Mouse (Mus musculus) limb, embryonic 10.5 days (tissue): ENCODE results near the gene Akap12. TPM values are rescaled to one million over a fixed set of nuclear protein-coding genes. Genes with fewer than 3 reads are reported as not detected.
A peak's percentile ranks its signal among the peaks of the same experiment; 100 is the strongest.

ENCODE experiments used
- DNase-seq: peaks from one replicate; pipeline ENCODE4 v3.0.0-alpha.2; 2017; ENCODE audit warnings: low spot score
- H3K27ac ChIP-seq: fragments of 300-500 bp; sonication (generic); 2 replicates; pipeline ENCODE4 v1.5.1; 2016; ENCODE audit warnings: mild to moderate bottlenecking
- H3K27me3 ChIP-seq: fragments of 300-500 bp; sonication (generic); 2 replicates; pipeline ENCODE4 v1.6.1; 2016; ENCODE audit warnings: low read depth, mild to moderate bottlenecking; ENCODE audit not compliant: poor library complexity, severe bottlenecking
- H3K36me3 ChIP-seq: fragments of 300-500 bp; sonication (generic); 2 replicates; pipeline ENCODE4 v1.6.1; 2016; ENCODE audit warnings: mild to moderate bottlenecking, moderate library complexity
- H3K4me1 ChIP-seq: fragments of 300-500 bp; sonication (generic); 2 replicates; pipeline ENCODE4 v1.6.1; 2016
- H3K4me3 ChIP-seq: fragments of 300-500 bp; sonication (generic); 2 replicates; pipeline ENCODE4 v1.5.1; 2016; ENCODE audit warnings: mild to moderate bottlenecking, moderate library complexity
- H3K9me3 ChIP-seq: fragments of 300-500 bp; sonication (generic); replicated peaks from 2 replicates; pipeline ENCODE4 v1.6.1; 2016; ENCODE audit warnings: mild to moderate bottlenecking
- WGBS: fragments of 180-500 bp; shearing (Covaris S2); methylation state at CpG from one replicate; pipeline ENCODE4 v1.1.7; 2016; 5-methylcytosine and 5-hydroxymethylcytosine counted together
- polyA plus RNA-seq: library from polyadenylated mRNA; unstranded; fragments of >200 nt; fragmentation: Nextera tagmentation; extraction: Ambion mirVana; gene quantifications from 2 replicates; pipeline ENCODE4 v1.2.1, GENCODE M21; 2016

Gene Akap12
- polyA plus RNA-seq, 1 experiment from 2014 or later, result 9.0 TPM

- no peak for DNase-seq
- no peaks in the 10 kb centered on the region for H3K9me3 ChIP-seq
- H3K4me3 ChIP-seq, result no peak overlapping the region
- H3K4me1 ChIP-seq, result peaks cover 10% of the 10 kb centered on the region
- WGBS, result 80% methylated on average over 9 of the region's 9 CpGs
- no peaks in the 10 kb centered on the region for H3K36me3 ChIP-seq
- H3K27me3 ChIP-seq, result peaks cover 6% of the 10 kb centered on the region
- H3K27ac ChIP-seq, result no peak overlapping the region
These were observed 4.7 kb upstream of the Akap12 start for GRCm38 (mm10) chr10:4261359-4261952.

- peaks cover 23% of the 10 kb centered on the region for H3K27me3 ChIP-seq
- H3K4me1 ChIP-seq, result peaks cover 17% of the 10 kb centered on the region
- peak; percentile 66 for DNase-seq
- H3K4me3 ChIP-seq, result peak overlapping the region; percentile 81
- H3K27ac ChIP-seq, result peak overlapping the region; percentile 87
- no peaks in the 10 kb centered on the region for H3K9me3 ChIP-seq
- H3K36me3 ChIP-seq, result no peaks in the 10 kb centered on the region
- under 1% methylated on average over 13 of the region's 13 CpGs for WGBS
These were observed 539 bp upstream of the Akap12 start for GRCm38 (mm10) chr10:4265641-4266040.

DNA sequence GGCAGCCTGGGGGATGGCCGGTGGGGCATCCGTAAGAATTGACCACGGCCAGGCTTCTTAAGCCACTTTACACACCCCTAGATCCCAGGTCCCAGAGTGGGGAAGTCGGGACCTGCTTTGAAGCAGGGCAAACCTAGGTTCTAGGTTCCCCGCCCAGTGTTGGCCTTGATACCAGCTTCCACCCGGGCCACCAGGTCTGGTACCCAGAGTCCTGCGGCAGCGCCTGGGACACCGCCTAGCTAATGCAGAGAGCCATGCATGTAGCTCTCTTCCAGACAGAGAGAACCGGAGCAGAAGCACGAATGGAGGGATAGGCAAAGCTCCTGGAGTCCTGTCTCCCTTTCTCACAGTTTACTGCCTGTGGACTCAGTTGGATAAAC, 741 bp downstream of the Akap12 start:
- WGBS, result under 1% methylated on average over 11 of the region's 11 CpGs
- Histone ChIP-seq H3K27me3 (peaks cover 23% of the 10 kb centered on the region), H3K9me3 (no peaks in the 10 kb centered on the region), H3K4me3 (peak overlapping the region; percentile 81), H3K36me3 (no peaks in the 10 kb centered on the region), H3K4me1 (peaks cover 17% of the 10 kb centered on the region), H3K27ac (peak overlapping the region; percentile 87)
- DNase-seq, result peak; percentile 49

GRCm38 (mm10) chr10:4267481-4267880, 1.3 kb downstream of the Akap12 start:
- H3K27me3 ChIP-seq, result peaks cover 23% of the 10 kb centered on the region
- 83% methylated on average over 7 of the region's 7 CpGs for WGBS

DNA sequence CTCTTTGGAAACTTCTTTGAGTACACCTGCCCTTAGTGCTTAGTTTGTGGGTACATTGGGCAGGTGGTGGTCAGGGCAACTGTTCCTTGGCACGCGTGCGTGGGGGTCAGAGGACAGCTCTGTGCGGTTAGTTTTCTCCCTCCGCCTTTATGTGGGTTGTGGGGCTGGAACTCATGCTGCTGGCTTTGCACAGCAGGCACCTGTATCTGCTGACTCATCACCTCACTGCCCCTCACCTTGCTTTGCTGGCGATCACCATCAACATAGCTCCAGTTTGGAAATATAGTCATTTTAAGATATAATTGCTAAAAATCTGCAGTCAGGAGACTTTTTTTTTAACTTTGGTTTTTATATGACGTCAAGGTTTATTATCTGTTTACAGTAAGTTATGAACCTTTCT, 2.0 kb downstream of the Akap12 start:
- Histone ChIP-seq H3K4me3 (no peak overlapping the region), H3K4me1 (peaks cover 17% of the 10 kb centered on the region), H3K27me3 (peaks cover 23% of the 10 kb centered on the region), H3K36me3 (no peaks in the 10 kb centered on the region), H3K9me3 (no peaks in the 10 kb centered on the region), H3K27ac (no peak overlapping the region)
- WGBS, result 96% methylated on average over 7 of the region's 7 CpGs
- no peak for DNase-seq

More at GRCm38 (mm10) chr10:4267481-4267880, 1.3 kb downstream of the Akap12 start:
- no peaks in the 10 kb centered on the region for H3K9me3 ChIP-seq
- H3K27ac ChIP-seq, result no peak overlapping the region
- DNase-seq, result no peak
- H3K36me3 ChIP-seq, result no peaks in the 10 kb centered on the region
- H3K4me3 ChIP-seq, result no peak overlapping the region
- peaks cover 17% of the 10 kb centered on the region for H3K4me1 ChIP-seq

DNA sequence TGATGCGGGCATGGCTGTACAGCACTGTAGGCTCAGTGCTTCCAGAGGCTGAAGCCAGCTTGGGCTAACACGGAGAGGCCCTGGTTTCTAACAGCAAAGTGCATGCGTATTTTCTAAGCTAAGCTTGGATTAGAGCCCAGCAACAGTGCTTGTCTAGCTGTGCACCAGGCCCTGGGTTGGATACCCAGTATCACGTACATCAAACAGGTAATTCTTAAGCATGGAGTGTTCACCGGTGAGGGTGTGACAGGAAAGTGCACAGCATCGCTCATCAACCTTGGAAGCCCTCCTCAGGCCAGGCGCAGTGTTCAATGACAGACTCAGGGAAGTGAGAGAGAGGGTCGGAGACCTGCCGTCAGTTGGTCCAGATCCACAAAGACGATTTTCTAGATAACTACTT, 9.4 kb downstream of the Akap12 start:
- Histone ChIP-seq H3K36me3 (no peaks in the 10 kb centered on the region), H3K9me3 (no peaks in the 10 kb centered on the region), H3K27me3 (no peaks in the 10 kb centered on the region), H3K4me3 (no peak overlapping the region), H3K27ac (no peak overlapping the region), H3K4me1 (no peaks in the 10 kb centered on the region)
- no peak for DNase-seq
- 95% methylated on average over 10 of the region's 10 CpGs for WGBS

- H3K4me3 ChIP-seq, result no peak overlapping the region
- no peaks in the 10 kb centered on the region for H3K36me3 ChIP-seq
- 89% methylated on average over 13 of the region's 13 CpGs for WGBS
- DNase-seq, result no peak
- H3K27ac ChIP-seq, result no peak overlapping the region
- no peaks in the 10 kb centered on the region for H3K27me3 ChIP-seq
- H3K9me3 ChIP-seq, result no peaks in the 10 kb centered on the region
- H3K4me1 ChIP-seq, result no peaks in the 10 kb centered on the region
These were observed 9.9 kb downstream of the Akap12 start for GRCm38 (mm10) chr10:4276081-4276480.

- WGBS, result 69% methylated on average over 6 of the region's 6 CpGs
- Histone ChIP-seq H3K27ac (no peak overlapping the region), H3K4me3 (no peak overlapping the region), H3K36me3 (no peaks in the 10 kb centered on the region), H3K9me3 (no peaks in the 10 kb centered on the region), H3K4me1 (no peaks in the 10 kb centered on the region), H3K27me3 (no peaks in the 10 kb centered on the region)
- DNase-seq, result no peak
These were observed 11.9 kb downstream of the Akap12 start for GRCm38 (mm10) chr10:4278041-4278440.

GRCm38 (mm10) chr10:4282395-4282794, 16.2 kb downstream of the Akap12 start:
- H3K4me1 ChIP-seq, result 0 out of 2 replicates have a peak, but pooled peaks cover 3% of the 10 kb centered on the region
- H3K36me3 ChIP-seq, result no peaks in the 10 kb centered on the region
- 54% methylated on average over 4 of the region's 4 CpGs for WGBS
- no peaks in the 10 kb centered on the region for H3K27me3 ChIP-seq
- no peak overlapping the region for H3K27ac ChIP-seq
- no peak for DNase-seq
- no peaks in the 10 kb centered on the region for H3K9me3 ChIP-seq
- no peak overlapping the region for H3K4me3 ChIP-seq

DNA sequence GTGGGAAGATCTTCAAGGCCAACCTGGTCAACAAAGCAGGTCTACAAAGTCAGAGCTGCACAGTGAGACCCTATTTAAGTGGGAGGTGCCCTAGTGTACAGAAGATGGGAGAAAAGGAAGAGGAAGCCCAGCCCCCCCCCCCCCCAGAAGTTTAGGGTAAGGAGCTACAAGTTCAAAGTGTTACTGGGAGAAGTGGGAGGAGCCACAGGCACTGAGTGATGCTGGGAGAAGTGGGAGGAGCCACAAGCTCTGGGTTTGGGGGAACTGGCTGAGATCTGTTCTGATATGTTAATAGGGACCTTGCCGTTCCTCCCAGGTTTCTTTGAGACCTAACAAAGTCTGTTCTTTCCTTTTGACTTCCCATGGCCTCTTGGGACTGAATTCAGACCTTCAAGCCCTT, 18.6 kb downstream of the Akap12 start:
- H3K27ac ChIP-seq, result no peak overlapping the region
- no peaks in the 10 kb centered on the region for H3K27me3 ChIP-seq
- no peaks in the 10 kb centered on the region for H3K36me3 ChIP-seq
- 87% methylated on average over 1 of the region's 1 CpGs for WGBS
- DNase-seq, result no peak
- 0 out of 2 replicates have a peak, but pooled peaks cover 3% of the 10 kb centered on the region for H3K4me1 ChIP-seq
- H3K4me3 ChIP-seq, result no peak overlapping the region
- H3K9me3 ChIP-seq, result no peaks in the 10 kb centered on the region

- Histone ChIP-seq H3K4me3 (no peak overlapping the region), H3K9me3 (no peaks in the 10 kb centered on the region), H3K36me3 (no peaks in the 10 kb centered on the region), H3K27ac (no peak overlapping the region), H3K4me1 (peaks cover 7% of the 10 kb centered on the region; the same call in 1 of the 2 replicates), H3K27me3 (no peaks in the 10 kb centered on the region)
- 64% methylated on average over 8 of the region's 8 CpGs for WGBS
- DNase-seq, result no peak
These were observed 19.6 kb downstream of the Akap12 start for GRCm38 (mm10) chr10:4285752-4286151.

DNA sequence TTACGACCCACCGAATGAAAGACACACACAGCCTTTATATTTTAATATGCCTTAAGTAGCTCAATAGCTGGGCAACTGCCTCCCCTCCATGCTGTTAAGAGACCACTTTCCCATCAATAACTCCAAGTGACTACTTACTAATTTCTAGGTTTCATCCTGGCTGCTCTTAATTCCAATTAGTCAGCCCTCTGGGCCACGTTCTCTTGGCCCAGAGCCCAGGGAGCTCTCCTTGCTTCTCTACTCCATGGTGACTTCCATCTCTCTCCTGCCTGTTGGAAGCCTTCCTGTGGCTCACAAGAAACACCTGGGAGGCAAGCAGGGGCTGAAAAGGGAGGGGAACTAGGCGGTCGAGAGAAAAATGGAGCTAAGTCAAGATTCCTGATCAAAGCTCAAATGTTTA, 23.0 kb downstream of the Akap12 start:
- DNase-seq, result no peak
- Histone ChIP-seq H3K4me1 (peaks cover 7% of the 10 kb centered on the region; the same call in 1 of the 2 replicates), H3K27ac (no peak overlapping the region), H3K9me3 (no peaks in the 10 kb centered on the region), H3K4me3 (no peak overlapping the region), H3K27me3 (no peaks in the 10 kb centered on the region), H3K36me3 (no peaks in the 10 kb centered on the region)
- 66% methylated on average over 5 of the region's 5 CpGs for WGBS

DNA sequence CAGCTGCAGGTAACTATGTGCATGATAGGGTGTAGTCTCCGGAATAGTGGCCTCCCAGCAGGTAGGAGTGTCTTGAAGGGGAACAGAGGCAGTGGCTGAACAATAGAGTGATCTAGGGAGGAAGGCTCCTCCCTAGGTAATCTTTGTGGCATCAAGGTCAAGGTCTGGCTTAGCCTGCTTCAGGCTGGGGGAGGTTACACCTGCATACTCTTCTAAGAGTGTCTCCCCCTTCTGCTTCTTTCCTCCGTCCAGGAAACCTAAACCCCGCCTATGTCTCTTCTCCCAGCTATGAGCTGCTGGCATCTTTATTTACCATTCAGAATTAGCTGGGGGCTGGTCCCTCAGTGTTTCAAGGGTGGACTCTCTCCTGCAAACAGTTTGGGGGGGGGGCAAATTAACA, 23.5 kb downstream of the Akap12 start:
- Histone ChIP-seq H3K27me3 (no peaks in the 10 kb centered on the region), H3K36me3 (no peaks in the 10 kb centered on the region), H3K4me3 (no peak overlapping the region), H3K27ac (no peak overlapping the region), H3K4me1 (peaks cover 7% of the 10 kb centered on the region; the same call in 1 of the 2 replicates), H3K9me3 (no peaks in the 10 kb centered on the region)
- 46% methylated on average over 3 of the region's 3 CpGs for WGBS
- no peak for DNase-seq

DNA sequence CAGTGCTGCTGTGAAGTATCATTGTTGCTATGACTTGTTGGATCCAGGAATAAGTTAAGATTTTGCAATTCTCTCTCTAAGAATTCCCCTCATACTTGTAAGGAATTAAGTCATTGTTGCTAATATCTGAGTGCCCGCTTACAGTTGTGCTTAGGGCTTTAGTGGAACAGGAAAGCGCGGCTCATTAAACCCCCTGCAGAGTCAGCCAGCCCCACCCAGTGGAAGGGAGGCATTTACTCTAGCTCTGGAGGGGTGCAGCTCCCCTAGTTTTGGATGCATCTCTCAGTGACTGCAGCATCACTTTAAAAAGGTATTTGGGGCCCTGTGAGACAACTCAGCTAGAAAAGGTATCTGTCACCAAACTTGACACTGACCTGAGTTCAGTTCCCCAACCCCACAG, 24.0 kb downstream of the Akap12 start:
- no peak overlapping the region for H3K27ac ChIP-seq
- no peaks in the 10 kb centered on the region for H3K36me3 ChIP-seq
- no peak for DNase-seq
- 43% methylated on average over 3 of the region's 3 CpGs for WGBS
- H3K4me3 ChIP-seq, result no peak overlapping the region
- peaks cover 7% of the 10 kb centered on the region; the same call in 1 of the 2 replicates for H3K4me1 ChIP-seq
- no peaks in the 10 kb centered on the region for H3K9me3 ChIP-seq
- no peaks in the 10 kb centered on the region for H3K27me3 ChIP-seq
